Mouse (Mus musculus) erythroblast, embryonic 14.5 days (primary cell): ENCODE data around the gene Mrvi1. TPM values are rescaled to one million over a fixed set of nuclear protein-coding genes. Genes with fewer than 3 reads are reported as not detected.

ENCODE experiments used
- H3K27me3 ChIP-seq: 2 replicates; pipeline ENCODE4 v1.6.1; 2012; ENCODE audit warnings: inconsistent platforms; ENCODE audit not compliant: control insufficient read depth
- H3K36me3 ChIP-seq: 2 replicates; pipeline ENCODE4 v1.6.1; 2012; ENCODE audit warnings: mild to moderate bottlenecking, inconsistent platforms; ENCODE audit not compliant: control insufficient read depth
- H3K4me1 ChIP-seq: 2 replicates; pipeline ENCODE4 v1.6.1; 2012; ENCODE audit warnings: inconsistent platforms; ENCODE audit not compliant: control insufficient read depth
- H3K4me3 ChIP-seq: replicated peaks from 2 replicates; pipeline ENCODE3; 2012; ENCODE audit warnings: moderate library complexity, mild to moderate bottlenecking, inconsistent platforms
- H3K9me3 ChIP-seq: 2 replicates; pipeline ENCODE4 v1.6.1; 2012; ENCODE audit warnings: low read length, inconsistent platforms, mixed read lengths; ENCODE audit not compliant: control insufficient read depth
- GATA1 ChIP-seq: IDR thresholded peaks from 2 replicates; pipeline ENCODE4 v1.6.1; 2012; ENCODE audit warnings: low read length, inconsistent platforms, mixed read lengths
- TAL1 ChIP-seq: IDR thresholded peaks from 3 replicates; pipeline ENCODE4 v1.6.1; 2012; ENCODE audit warnings: low read length, inconsistent platforms, mixed read lengths
- polyA plus RNA-seq: library from polyadenylated mRNA; stranded (reverse); fragments of >175 nt; gene quantifications from 2 replicates; pipeline ENCODE4 v1.2.3, GENCODE M21; 2012

Mrvi1 gene
- polyA plus RNA-seq, 1 experiment: 0.12 TPM

DNA sequence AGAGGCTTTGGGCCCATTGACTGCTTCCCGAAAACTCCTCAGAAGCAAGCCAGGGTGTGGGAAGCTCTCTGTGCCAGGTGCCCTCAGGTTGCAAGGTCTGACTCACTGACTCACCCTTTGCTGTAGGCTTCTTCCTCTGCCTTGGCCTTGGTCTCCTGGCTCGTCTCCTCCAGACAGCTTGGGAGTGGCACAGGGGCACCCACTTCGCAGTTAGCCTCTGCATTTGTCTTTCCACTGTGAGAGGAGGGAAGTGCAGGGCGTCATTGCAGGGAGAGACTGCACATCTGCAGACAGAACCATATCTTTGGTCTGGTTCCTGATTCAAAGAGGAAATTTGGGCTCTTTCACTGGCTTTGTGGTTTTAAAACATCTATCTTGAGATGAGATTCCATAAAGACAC lies 104.2 kb downstream of the Mrvi1 start:
- Histone ChIP-seq H3K9me3 (0 out of 2 replicates have a peak, but pooled peaks cover 2% of the 10 kb centered on the region), H3K4me1 (peaks cover 54% of the 10 kb centered on the region), H3K36me3 (no peaks in the 10 kb centered on the region; the same call in 1 of the 2 replicates), H3K4me3 (no peak overlapping the region), H3K27me3 (no peaks in the 10 kb centered on the region)
- TF ChIP-seq TAL1 (no peak), GATA1 (no peak)

DNA sequence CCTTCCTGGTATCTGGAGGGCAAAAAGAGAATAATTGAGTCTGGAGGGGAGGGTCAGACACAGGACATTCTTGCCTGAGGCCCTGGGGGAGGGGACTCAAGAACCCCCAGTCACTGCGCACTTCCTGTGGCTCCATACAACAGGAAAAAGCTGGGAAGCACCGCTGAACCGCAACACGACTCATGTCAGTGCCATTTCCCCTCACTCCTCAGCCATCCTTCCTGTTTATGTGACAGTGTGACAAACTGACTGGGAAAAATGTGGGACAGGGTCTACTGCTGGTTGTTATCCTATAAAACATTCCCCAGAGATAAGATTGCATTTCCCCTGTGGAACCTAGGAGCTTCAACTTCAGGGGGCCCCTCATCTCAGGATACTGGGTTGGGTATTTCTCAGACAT lies 105.3 kb downstream of the Mrvi1 start:
- Histone ChIP-seq H3K9me3 (no peaks in the 10 kb centered on the region), H3K27me3 (no peaks in the 10 kb centered on the region), H3K4me3 (no peak overlapping the region), H3K36me3 (no peaks in the 10 kb centered on the region; the same call in 1 of the 2 replicates), H3K4me1 (peaks cover 43% of the 10 kb centered on the region)
- TF ChIP-seq GATA1 (no peak), TAL1 (no peak)

DNA sequence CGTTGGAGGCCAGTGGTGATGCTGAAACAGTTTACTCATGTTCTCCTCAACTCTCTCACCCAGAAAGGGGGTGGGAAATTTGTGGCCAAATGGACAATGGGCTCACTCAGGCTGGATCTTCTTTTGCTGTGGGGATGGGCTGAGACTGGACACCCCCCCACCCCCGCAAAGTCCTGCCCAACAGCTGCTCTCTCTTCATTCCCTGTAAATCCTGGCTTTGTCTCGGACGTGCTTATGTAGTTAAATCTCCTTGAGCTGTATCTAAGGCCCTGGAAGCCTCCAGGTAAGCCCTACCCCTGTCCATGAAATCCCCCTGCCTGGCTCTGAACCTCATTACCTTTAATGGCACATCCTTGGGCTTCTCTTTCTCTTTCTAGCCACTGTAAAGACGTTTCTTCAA lies 113.5 kb downstream of the Mrvi1 start:
- peaks cover 4% of the 10 kb centered on the region; the same call in 1 of the 2 replicates for H3K4me1 ChIP-seq
- H3K27me3 ChIP-seq: no peaks in the 10 kb centered on the region
- H3K36me3 ChIP-seq: no peaks in the 10 kb centered on the region
- TF ChIP-seq TAL1: no peak
- no peak for TF ChIP-seq GATA1
- no peak overlapping the region for H3K4me3 ChIP-seq
- H3K9me3 ChIP-seq: no peaks in the 10 kb centered on the region

DNA sequence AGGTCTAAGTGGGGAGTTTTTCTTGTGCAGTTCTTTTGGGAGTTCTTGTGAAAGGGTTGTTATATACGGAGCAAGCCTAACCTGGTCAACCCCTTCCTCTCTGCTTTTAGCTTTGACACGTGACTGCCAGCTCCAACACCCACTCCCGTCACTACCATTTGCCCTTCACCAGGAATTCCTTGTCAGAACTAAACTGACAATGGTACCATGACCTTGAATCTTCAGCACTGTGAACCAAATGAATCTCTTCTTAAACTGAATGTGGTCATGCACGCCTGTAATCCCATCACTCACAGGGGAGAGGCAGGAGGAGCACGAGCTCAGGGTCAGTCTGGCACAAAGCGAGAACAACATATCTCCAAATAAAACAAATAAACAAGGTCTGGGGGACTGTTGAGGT lies 115.1 kb downstream of the Mrvi1 start:
- Histone ChIP-seq H3K27me3 (peaks cover 3% of the 10 kb centered on the region; the same call in 1 of the 2 replicates), H3K4me1 (peaks cover 11% of the 10 kb centered on the region), H3K36me3 (no peaks in the 10 kb centered on the region), H3K9me3 (no peaks in the 10 kb centered on the region), H3K4me3 (no peak overlapping the region)
- TF ChIP-seq TAL1 (no peak), GATA1 (no peak)

DNA sequence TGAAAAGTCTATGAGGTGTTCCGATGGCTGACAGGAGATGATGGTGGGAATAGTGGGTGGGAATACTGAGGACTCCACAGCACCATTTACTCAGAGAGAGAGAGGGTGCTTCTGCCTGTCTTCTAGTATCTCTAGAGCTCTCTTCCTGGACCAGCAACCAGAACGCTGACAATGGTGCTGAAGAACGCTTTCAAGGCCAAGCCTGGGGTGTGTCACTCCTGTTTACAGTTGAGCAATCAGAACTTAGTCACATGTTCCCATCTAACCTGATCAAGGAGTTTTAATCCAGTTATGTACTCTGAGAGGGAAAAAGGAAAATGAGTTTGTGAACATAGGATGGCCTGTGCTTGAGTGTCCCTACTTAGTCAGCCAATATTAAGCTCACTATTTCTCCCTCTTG lies 116.2 kb downstream of the Mrvi1 start:
- Histone ChIP-seq H3K36me3 (no peaks in the 10 kb centered on the region), H3K4me1 (peaks cover 13% of the 10 kb centered on the region), H3K27me3 (peaks cover 3% of the 10 kb centered on the region; the same call in 1 of the 2 replicates), H3K4me3 (no peak overlapping the region), H3K9me3 (no peaks in the 10 kb centered on the region)
- TF ChIP-seq TAL1: no peak
- TF ChIP-seq GATA1: no peak

DNA sequence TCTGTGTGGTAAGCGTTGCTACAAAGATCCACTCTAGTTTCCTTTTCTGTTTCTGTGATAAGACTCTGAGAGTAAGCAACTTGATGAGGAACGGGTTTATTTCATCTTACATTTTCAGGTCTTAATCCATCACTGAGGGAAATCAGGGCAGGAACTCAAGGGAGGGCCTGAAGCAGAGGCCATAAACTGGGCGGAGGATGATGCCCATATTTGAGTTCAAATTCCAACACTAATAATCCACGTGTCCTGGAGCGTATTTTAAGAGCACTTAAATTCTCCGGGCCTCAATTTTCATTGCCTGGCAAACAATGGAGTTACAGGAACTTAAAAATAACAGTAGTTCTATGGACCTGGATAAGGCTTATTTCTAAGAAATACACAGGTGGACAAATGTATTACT lies 116.7 kb downstream of the Mrvi1 start:
- TF ChIP-seq TAL1 (no peak), GATA1 (no peak)
- Histone ChIP-seq H3K4me1 (peaks cover 15% of the 10 kb centered on the region), H3K9me3 (no peaks in the 10 kb centered on the region), H3K27me3 (peaks cover 3% of the 10 kb centered on the region; the same call in 1 of the 2 replicates), H3K4me3 (no peak overlapping the region), H3K36me3 (no peaks in the 10 kb centered on the region)

DNA sequence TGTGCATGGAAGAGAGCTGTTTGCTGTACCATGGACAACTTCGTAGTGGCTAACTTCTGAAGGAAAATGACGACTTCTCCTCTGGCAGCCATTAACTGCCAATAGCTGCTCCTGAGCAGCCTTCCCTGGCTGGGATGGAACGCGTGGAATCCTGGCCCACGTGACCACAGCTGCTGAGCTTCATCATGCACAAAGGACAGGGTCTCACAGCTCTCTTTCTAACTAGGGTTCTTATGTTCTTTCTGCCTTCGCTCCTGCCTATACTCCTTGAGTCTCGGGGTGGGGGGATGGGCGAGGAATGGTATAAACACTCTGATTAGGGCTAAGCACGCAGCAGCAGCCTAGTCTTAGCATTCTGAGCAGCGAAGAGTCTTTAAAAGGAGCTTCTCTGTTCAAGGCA lies 117.2 kb downstream of the Mrvi1 start:
- H3K9me3 ChIP-seq: no peaks in the 10 kb centered on the region
- H3K36me3 ChIP-seq: no peaks in the 10 kb centered on the region
- peaks cover 20% of the 10 kb centered on the region for H3K4me1 ChIP-seq
- TF ChIP-seq GATA1 (no peak), TAL1 (no peak)
- peaks cover 3% of the 10 kb centered on the region; the same call in 1 of the 2 replicates for H3K27me3 ChIP-seq
- H3K4me3 ChIP-seq: no peak overlapping the region

DNA sequence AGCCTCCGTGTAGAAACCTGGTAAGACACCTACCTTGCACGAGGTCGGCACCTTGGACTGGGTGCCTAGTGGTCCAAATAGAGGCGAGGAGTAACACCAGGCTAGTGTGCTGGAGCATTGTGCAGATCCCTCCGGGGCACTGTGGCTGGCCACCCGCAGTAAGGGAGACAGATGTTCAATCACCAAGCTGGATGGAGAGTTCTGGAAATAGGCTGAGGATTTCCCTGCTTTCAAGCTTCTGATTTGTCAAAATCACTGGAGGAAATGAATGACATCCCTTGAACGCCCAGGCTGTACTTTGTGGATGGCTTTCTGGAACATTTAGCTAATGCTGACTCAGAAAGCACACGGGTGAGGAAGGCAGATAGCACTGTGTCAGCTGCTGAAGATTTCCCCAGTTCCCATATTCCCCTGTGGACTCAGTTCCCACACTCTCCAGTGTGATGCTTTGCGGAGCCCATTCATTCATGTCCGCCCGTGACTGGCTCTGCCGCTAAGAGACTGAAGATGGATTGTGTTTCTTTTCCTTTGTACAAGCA lies 119.4 kb downstream of the Mrvi1 start, which contains the start of gene Lyve1:
TSS of gene Lyve1 (minus strand) at position 489 of the 539 bp plus-strand sequence.
- no peak within 1 kb of the TSS for H3K4me3 ChIP-seq
- H3K9me3 ChIP-seq: no peaks in the 10 kb centered on the region
- H3K36me3 ChIP-seq: no peaks in the 10 kb centered on the region
- TF ChIP-seq GATA1 (no peak), TAL1 (no peak)
- H3K27me3 ChIP-seq: peaks cover 3% of the 10 kb centered on the region; the same call in 1 of the 2 replicates
- H3K4me1 ChIP-seq: peaks cover 26% of the 10 kb centered on the region

DNA sequence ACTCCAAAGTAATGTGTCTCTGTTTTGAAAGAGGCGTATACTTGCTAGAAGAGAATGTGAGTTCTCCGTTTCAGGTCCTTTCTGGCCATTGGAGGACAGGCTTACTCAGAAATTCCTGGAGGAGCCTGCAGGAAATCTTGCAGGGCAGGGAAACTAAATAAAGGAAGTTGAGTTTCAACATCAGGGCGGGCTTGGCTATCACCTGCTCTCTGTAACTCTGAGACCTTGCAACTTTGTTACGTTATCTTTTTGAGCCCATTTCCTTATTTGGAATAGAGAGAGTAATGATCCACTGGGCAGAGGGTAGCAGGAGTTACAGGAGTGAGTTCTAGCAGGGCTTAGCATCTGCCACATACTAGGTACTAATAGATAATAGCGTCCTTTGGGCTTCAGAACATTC lies 122.1 kb downstream of the Mrvi1 start:
- Histone ChIP-seq H3K36me3 (no peaks in the 10 kb centered on the region), H3K27me3 (peaks cover 3% of the 10 kb centered on the region; the same call in 1 of the 2 replicates), H3K4me3 (no peak overlapping the region), H3K4me1 (peaks cover 26% of the 10 kb centered on the region), H3K9me3 (no peaks in the 10 kb centered on the region)
- TF ChIP-seq GATA1: no peak
- TF ChIP-seq TAL1: no peak

DNA sequence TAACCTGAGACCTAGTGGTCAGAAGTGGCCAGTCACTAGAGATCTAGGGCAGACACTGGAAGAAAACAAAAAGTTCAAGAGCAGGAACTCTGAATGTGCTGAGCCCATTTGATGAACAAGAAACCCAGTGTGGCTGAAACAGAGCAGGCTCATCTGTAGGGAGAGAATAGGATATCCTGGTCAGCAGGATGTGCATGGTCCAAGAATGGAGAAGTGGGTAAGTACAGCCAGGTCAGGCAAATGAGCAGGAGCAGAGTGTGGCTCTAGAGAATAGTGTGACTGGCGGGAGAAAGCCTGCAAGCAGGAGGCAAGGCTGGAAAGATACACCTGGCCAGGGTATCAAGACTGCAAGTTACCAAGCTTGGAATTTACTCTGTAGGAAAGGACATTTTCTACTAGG lies 126.7 kb downstream of the Mrvi1 start:
- Histone ChIP-seq H3K4me3 (no peak overlapping the region), H3K4me1 (peaks cover 14% of the 10 kb centered on the region), H3K9me3 (no peaks in the 10 kb centered on the region), H3K36me3 (no peaks in the 10 kb centered on the region), H3K27me3 (no peaks in the 10 kb centered on the region)
- TF ChIP-seq TAL1 (no peak), GATA1 (no peak)
